Mouse (Mus musculus): Measurements from ENCODE around the gene Pmpca. TPM values are rescaled to one million over a fixed set of nuclear protein-coding genes. Genes with fewer than 3 reads are reported as not detected.
A peak's percentile ranks its signal among the peaks of the same experiment; 100 is the strongest.

Pmpca gene
- total and polyA plus RNA-seq, 2 experiments from 2014 or later, result 74.3 to 85.7 TPM

GRCm38 (mm10) chr2:26423086-26423485 lies 33.9 kb downstream of the Pmpca start:
- Histone ChIP-seq H3K36me3 (ENCODE audit: insufficient read depth) (peaks cover 95% of the 10 kb centered on the region), H3K4me2 (ENCODE audit: low read depth) (no peak overlapping the region), H3K27ac (ENCODE audit: low read depth, low read length) (no peak overlapping the region), H3K4me1 (ENCODE audit: insufficient read depth) (no peaks in the 10 kb centered on the region), H3K4me3 (ENCODE audit: low read depth, low read length) (no peak overlapping the region), H3K27me3 (ENCODE audit: insufficient read depth, low read length) (no peaks in the 10 kb centered on the region), H3K9ac (no peak overlapping the region), H3K9me3 (ENCODE audit: low read length) (no peaks in the 10 kb centered on the region)
- no peak for TF ChIP-seq CTCF (IDR thresholded peaks at IDR 0.05; ENCODE audit: low read depth)
- 81% methylated on average over 1 of the region's 1 CpGs for WGBS
- DNase-seq (no peak), ATAC-seq (no peak)

DNA sequence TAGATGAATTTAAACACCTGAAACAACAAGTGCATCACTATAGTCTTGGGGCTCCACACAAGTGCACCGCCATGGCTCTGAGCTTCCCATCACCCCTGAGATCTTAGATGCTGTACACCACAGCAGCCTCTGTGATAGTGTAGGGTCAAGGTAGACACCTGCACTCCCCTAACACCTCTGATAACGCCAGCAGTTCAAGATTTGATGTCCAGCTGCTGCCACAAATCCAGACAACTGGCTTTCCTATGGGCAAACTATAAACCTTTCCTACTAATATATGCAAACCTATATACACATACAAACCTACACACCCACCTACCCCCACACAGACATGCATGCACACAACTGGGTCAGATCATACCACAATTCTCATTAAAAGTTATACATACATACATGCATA lies 35.4 kb downstream of the Pmpca start:
- TF ChIP-seq CTCF (IDR thresholded peaks at IDR 0.05; ENCODE audit: low read depth), result no peak
- H3K4me1 ChIP-seq (ENCODE audit: insufficient read depth), result no peaks in the 10 kb centered on the region
- ATAC-seq (no peak), DNase-seq (no peak)
- no peak overlapping the region for H3K4me3 ChIP-seq (ENCODE audit: low read depth, low read length)
- peaks cover 97% of the 10 kb centered on the region for H3K36me3 ChIP-seq (ENCODE audit: insufficient read depth)
- 98% methylated on average over 2 of the region's 2 CpGs for WGBS
- H3K27ac ChIP-seq (ENCODE audit: low read depth, low read length), result no peak overlapping the region
- no peak overlapping the region for H3K9ac ChIP-seq
- no peaks in the 10 kb centered on the region for H3K27me3 ChIP-seq (ENCODE audit: insufficient read depth, low read length)
- H3K9me3 ChIP-seq (ENCODE audit: low read length), result no peaks in the 10 kb centered on the region
- no peak overlapping the region for H3K4me2 ChIP-seq (ENCODE audit: low read depth)

DNA sequence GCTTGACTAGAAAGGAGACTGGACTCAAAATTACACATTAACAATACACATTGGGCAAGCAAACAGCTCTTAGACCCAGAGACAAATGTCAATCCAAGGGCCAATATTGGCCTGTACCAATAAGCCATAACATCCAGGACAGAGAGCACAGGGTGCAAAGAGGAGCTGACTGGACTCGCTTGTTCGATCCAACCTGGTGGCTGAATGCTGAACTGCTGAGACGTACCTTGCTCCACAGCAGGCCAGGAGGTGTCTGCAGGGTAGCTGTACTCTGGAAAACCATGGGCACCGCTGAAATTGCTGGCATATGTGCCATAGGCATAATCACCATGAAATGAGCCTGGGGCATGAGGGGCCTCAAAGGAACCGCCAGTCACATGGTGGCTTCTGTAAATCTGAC lies 40.7 kb downstream of the Pmpca start:
- Histone ChIP-seq H3K27ac (ENCODE audit: low read depth, low read length) (no peak overlapping the region), H3K9ac (no peak overlapping the region), H3K9me3 (ENCODE audit: low read length) (no peaks in the 10 kb centered on the region), H3K4me2 (ENCODE audit: low read depth) (no peak overlapping the region), H3K4me3 (ENCODE audit: low read depth, low read length) (no peak overlapping the region), H3K4me1 (ENCODE audit: insufficient read depth) (no peaks in the 10 kb centered on the region), H3K27me3 (ENCODE audit: insufficient read depth, low read length) (no peaks in the 10 kb centered on the region), H3K36me3 (ENCODE audit: insufficient read depth) (peaks cover 89% of the 10 kb centered on the region)
- 95% methylated on average over 5 of the region's 5 CpGs for WGBS
- DNase-seq, result no peak
- TF ChIP-seq CTCF (IDR thresholded peaks at IDR 0.05; ENCODE audit: low read depth), result no peak
- ATAC-seq, result no peak

DNA sequence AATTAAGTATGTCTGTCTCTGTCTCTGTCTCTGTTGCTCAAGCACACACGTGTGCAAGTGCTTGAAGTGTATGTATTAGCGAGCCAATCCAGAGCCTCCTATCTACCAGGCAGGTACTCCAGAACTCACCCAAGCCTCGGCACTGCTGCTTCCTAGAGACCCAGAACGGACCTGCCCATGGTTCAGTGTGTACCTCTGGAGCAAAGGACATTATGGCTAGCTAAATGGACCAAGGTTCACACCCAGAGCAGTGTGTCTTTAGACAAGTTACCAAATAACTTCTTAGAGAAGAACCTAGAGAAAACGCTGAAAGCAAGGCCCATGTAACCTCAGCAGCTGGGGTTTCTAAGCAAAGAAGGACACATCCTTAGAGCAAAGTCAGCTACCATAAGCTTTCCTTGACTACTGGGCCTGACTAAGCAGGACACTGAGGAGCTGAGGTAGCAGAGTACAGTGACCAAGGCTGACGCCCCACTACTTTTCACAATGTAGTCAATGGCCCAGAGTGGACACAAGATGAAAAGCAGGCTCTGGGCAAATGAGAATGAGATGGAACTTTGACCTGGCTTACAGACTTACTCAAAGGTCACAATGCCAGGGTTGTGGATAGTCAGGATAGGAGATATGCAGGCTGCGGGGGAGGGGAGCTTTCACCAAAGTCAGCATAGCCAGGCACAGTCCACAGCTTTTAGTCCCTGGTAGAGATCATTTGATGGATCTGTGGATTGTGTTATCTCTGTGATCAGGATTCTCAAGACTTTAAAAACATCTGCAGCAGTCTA lies 45.8 kb downstream of the Pmpca start:
- ATAC-seq (no peak), DNase-seq (no peak)
- Histone ChIP-seq H3K9ac (no peak overlapping the region), H3K27ac (ENCODE audit: low read depth, low read length) (no peak overlapping the region), H3K9me3 (ENCODE audit: low read length) (no peaks in the 10 kb centered on the region), H3K4me3 (ENCODE audit: low read depth, low read length) (no peak overlapping the region), H3K4me1 (ENCODE audit: insufficient read depth) (no peaks in the 10 kb centered on the region), H3K27me3 (ENCODE audit: insufficient read depth, low read length) (no peaks in the 10 kb centered on the region), H3K4me2 (ENCODE audit: low read depth) (no peak overlapping the region), H3K36me3 (ENCODE audit: insufficient read depth) (peaks cover 79% of the 10 kb centered on the region)
- no peak for TF ChIP-seq CTCF (IDR thresholded peaks at IDR 0.05; ENCODE audit: low read depth)
- 94% methylated on average over 7 of the region's 7 CpGs for WGBS

DNA sequence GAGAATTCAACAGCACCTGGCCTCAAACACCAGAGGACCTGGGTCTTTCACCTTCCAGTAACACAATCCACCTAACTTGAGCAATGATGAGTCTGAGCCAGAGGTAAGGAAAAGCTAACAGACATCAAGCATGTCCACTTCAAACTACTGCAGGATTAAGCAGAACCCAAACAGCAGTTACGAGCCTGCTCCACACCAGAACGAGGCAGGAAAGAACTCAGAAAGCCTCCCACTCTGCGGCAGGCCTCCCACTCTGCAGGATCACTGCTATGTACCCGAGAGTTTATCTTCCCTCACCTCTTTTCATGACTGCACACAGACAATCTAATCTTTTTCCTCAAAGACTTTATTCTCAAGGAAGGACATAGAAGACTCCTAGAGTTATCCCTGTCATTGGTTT lies 48.1 kb downstream of the Pmpca start:
- Histone ChIP-seq H3K9me3 (ENCODE audit: low read length) (no peaks in the 10 kb centered on the region), H3K4me3 (ENCODE audit: low read depth, low read length) (no peak overlapping the region), H3K36me3 (ENCODE audit: insufficient read depth) (peaks cover 80% of the 10 kb centered on the region), H3K27ac (ENCODE audit: low read depth, low read length) (no peak overlapping the region), H3K4me2 (ENCODE audit: low read depth) (no peak overlapping the region), H3K27me3 (ENCODE audit: insufficient read depth, low read length) (no peaks in the 10 kb centered on the region), H3K9ac (no peak overlapping the region), H3K4me1 (ENCODE audit: insufficient read depth) (no peaks in the 10 kb centered on the region)
- WGBS, result 72% methylated on average over 4 of the region's 4 CpGs
- DNase-seq (no peak), ATAC-seq (no peak)
- no peak for TF ChIP-seq CTCF (IDR thresholded peaks at IDR 0.05; ENCODE audit: low read depth)

- H3K4me3 ChIP-seq (ENCODE audit: low read depth, low read length), result no peak overlapping the region
- no peak overlapping the region for H3K4me2 ChIP-seq (ENCODE audit: low read depth)
- H3K36me3 ChIP-seq (ENCODE audit: insufficient read depth), result peaks cover 71% of the 10 kb centered on the region
- ATAC-seq (no peak), DNase-seq (no peak)
- no peak overlapping the region for H3K27ac ChIP-seq (ENCODE audit: low read depth, low read length)
- no peaks in the 10 kb centered on the region for H3K9me3 ChIP-seq (ENCODE audit: low read length)
- H3K9ac ChIP-seq, result 0 out of 2 replicates have a peak overlapping the region, but pooled peaks have one; percentile 18
- H3K4me1 ChIP-seq (ENCODE audit: insufficient read depth), result peaks cover 4% of the 10 kb centered on the region
- WGBS, result 89% methylated on average over 7 of the region's 7 CpGs
- no peaks in the 10 kb centered on the region for H3K27me3 ChIP-seq (ENCODE audit: insufficient read depth, low read length)
- no peak for TF ChIP-seq CTCF (IDR thresholded peaks at IDR 0.05; ENCODE audit: low read depth)
Measured at GRCm38 (mm10) chr2:26438373-26438772, 49.2 kb downstream of the Pmpca start.

- Histone ChIP-seq H3K27ac (ENCODE audit: low read depth, low read length) (no peak overlapping the region), H3K9ac (no peak overlapping the region), H3K36me3 (ENCODE audit: insufficient read depth) (peaks cover 60% of the 10 kb centered on the region), H3K9me3 (ENCODE audit: low read length) (no peaks in the 10 kb centered on the region), H3K4me1 (ENCODE audit: insufficient read depth) (peaks cover 16% of the 10 kb centered on the region), H3K27me3 (ENCODE audit: insufficient read depth, low read length) (no peaks in the 10 kb centered on the region), H3K4me3 (ENCODE audit: low read depth, low read length) (no peak overlapping the region), H3K4me2 (ENCODE audit: low read depth) (no peak overlapping the region)
- no peak for TF ChIP-seq CTCF (IDR thresholded peaks at IDR 0.05; ENCODE audit: low read depth)
- DNase-seq, result no peak
- WGBS, result 92% methylated on average over 6 of the region's 6 CpGs
- ATAC-seq, result no peak
Measured at GRCm38 (mm10) chr2:26439671-26440070, 50.5 kb downstream of the Pmpca start.

All from forebrain, postnatal 0 days (tissue).